Mouse (Mus musculus): ENCODE results near the gene Prkcz.

GRCm38 (mm10) chr4:155292863-155293262 is 68.3 kb downstream of the Prkcz start:
- no peak for TF ChIP-seq CTCF (IDR thresholded peaks at IDR 0.05; ENCODE audit: low read depth)
- no peak for TF ChIP-seq EP300 (optimal IDR thresholded peaks at IDR 0.05)
